8 mouse cellular contexts compared by ENCODE assay signal in genomic region chr14:122106822-122107468, GRCm38 (mm10). TPM values are rescaled to one million over a fixed set of nuclear protein-coding genes. Genes with fewer than 3 reads are reported as not detected.
DNase-seq lines count a peak whose midpoint lies in the region; ATAC-seq and TF ChIP-seq lines count a peak whose summit lies in the region.

Gene Tm9sf2, plus strand, starts transcription at chr14:122107038.

- no peak for TF ChIP-seq CTCF in E14TG2a.4 (conservative IDR thresholded peaks at IDR 0.05; ENCODE audit: low read length)
- no peak for TF ChIP-seq CTCF in heart, postnatal 0 days (IDR thresholded peaks at IDR 0.05; ENCODE audit: low read depth)
- TF ChIP-seq CTCF in liver, postnatal 0 days (IDR thresholded peaks at IDR 0.05; ENCODE audit: low read depth), result no peak

- ATAC-seq in forebrain, embryonic 12.5 days (ENCODE audit: low FRiP score), result peak; percentile 93
- ATAC-seq in heart, postnatal 0 days (ENCODE audit: insufficient read depth, low read depth), result peak; percentile 90
- ATAC-seq in liver, postnatal 0 days, result peak; percentile 87
- ATAC-seq in neural tube, embryonic 14.5 days (ENCODE audit: low read depth), result peak; percentile 94

- peak within 1 kb of the TSS; percentile 76 for H3K4me2 ChIP-seq in forebrain, embryonic 12.5 days
- peak within 1 kb of the TSS; percentile 77 for H3K4me2 ChIP-seq in heart, postnatal 0 days (ENCODE audit: low read depth, low read length)
- H3K4me2 ChIP-seq in liver, postnatal 0 days (ENCODE audit: low read depth, low read length), result peak within 1 kb of the TSS; percentile 93
- peak within 1 kb of the TSS; percentile 85 for H3K4me2 ChIP-seq in neural tube, embryonic 14.5 days (ENCODE audit: low read depth, low read length)

- 0 out of 2 replicates have a peak, but pooled peaks have one; percentile 34 for TF ChIP-seq EP300 in heart, postnatal 0 days (IDR thresholded peaks at IDR 0.05; ENCODE audit: low read depth)
- no peak for TF ChIP-seq EP300 in liver, postnatal 0 days (IDR thresholded peaks at IDR 0.05; ENCODE audit: low read depth)

- H3K9me3 ChIP-seq in E14TG2a.4 (ENCODE audit: low read length), result no peaks in the 10 kb centered on the region
- no peaks in the 10 kb centered on the region for H3K9me3 ChIP-seq in forebrain, embryonic 12.5 days
- H3K9me3 ChIP-seq in heart, postnatal 0 days (replicated peaks; ENCODE audit: control insufficient read depth, low read length), result no peaks in the 10 kb centered on the region
- H3K9me3 ChIP-seq in liver, postnatal 0 days (ENCODE audit: low read length), result no peaks in the 10 kb centered on the region
- H3K9me3 ChIP-seq in neural tube, embryonic 14.5 days (ENCODE audit: control insufficient read depth, low read length), result no peaks in the 10 kb centered on the region

- peaks cover 26% of the 10 kb centered on the region for H3K36me3 ChIP-seq in E14TG2a.4 (ENCODE audit: insufficient read depth, low read length)
- H3K36me3 ChIP-seq in forebrain, embryonic 12.5 days (replicated peaks), result no peaks in the 10 kb centered on the region; the same call in 1 of the 2 replicates
- no peaks in the 10 kb centered on the region; the same call in 1 of the 2 replicates for H3K36me3 ChIP-seq in heart, postnatal 0 days (replicated peaks; ENCODE audit: control insufficient read depth, insufficient read depth, low read length)
- H3K36me3 ChIP-seq in liver, postnatal 0 days (replicated peaks; ENCODE audit: insufficient read depth, low read length), result peaks cover 6% of the 10 kb centered on the region; the same call in 1 of the 2 replicates
- H3K36me3 ChIP-seq in neural tube, embryonic 14.5 days (ENCODE audit: control insufficient read depth, insufficient read depth, low read length), result no peaks in the 10 kb centered on the region

- peak within 1 kb of the TSS; percentile 90 for H3K9ac ChIP-seq in forebrain, embryonic 12.5 days
- peak within 1 kb of the TSS; percentile 90 for H3K9ac ChIP-seq in heart, postnatal 0 days (replicated peaks; ENCODE audit: low read depth, low read length)
- H3K9ac ChIP-seq in liver, postnatal 0 days (replicated peaks), result peak within 1 kb of the TSS; percentile 99
- peak within 1 kb of the TSS; percentile 87 for H3K9ac ChIP-seq in neural tube, embryonic 14.5 days (replicated peaks; ENCODE audit: low read depth, low read length)

- H3K4me3 ChIP-seq in E14TG2a.4 (replicated peaks; ENCODE audit: low read length), result peak within 1 kb of the TSS; percentile 99
- H3K4me3 ChIP-seq in forebrain, embryonic 12.5 days (replicated peaks), result peak within 1 kb of the TSS; percentile 98
- H3K4me3 ChIP-seq in heart, postnatal 0 days (ENCODE audit: low read depth, low read length), result peak within 1 kb of the TSS; percentile 81
- peak within 1 kb of the TSS; percentile 99 for H3K4me3 ChIP-seq in liver, postnatal 0 days (ENCODE audit: low read depth, low read length)
- H3K4me3 ChIP-seq in neural tube, embryonic 14.5 days (ENCODE audit: low read depth, low read length), result peak within 1 kb of the TSS; percentile 98

- H3K4me1 ChIP-seq in E14TG2a.4 (replicated peaks; ENCODE audit: low read depth, low read length), result peaks cover 44% of the 10 kb centered on the region
- peaks cover 36% of the 10 kb centered on the region for H3K4me1 ChIP-seq in forebrain, embryonic 12.5 days
- H3K4me1 ChIP-seq in heart, postnatal 0 days (ENCODE audit: control insufficient read depth, insufficient read depth), result peaks cover 30% of the 10 kb centered on the region
- peaks cover 34% of the 10 kb centered on the region for H3K4me1 ChIP-seq in liver, postnatal 0 days (ENCODE audit: insufficient read depth)
- H3K4me1 ChIP-seq in neural tube, embryonic 14.5 days (ENCODE audit: control insufficient read depth, insufficient read depth, low read length), result peaks cover 20% of the 10 kb centered on the region

- under 1% methylated on average over 75 of the region's 76 CpGs for WGBS in forebrain, embryonic 12.5 days
- under 1% methylated on average over 76 of the region's 76 CpGs for WGBS in heart, postnatal 0 days
- under 1% methylated on average over 76 of the region's 76 CpGs for WGBS in large intestine, adult 2 months
- 2% methylated on average over 69 of the region's 76 CpGs for WGBS in liver, postnatal 0 days (ENCODE audit: insufficient replicate concordance)
- WGBS in neural tube, embryonic 14.5 days, result under 1% methylated on average over 61 of the region's 76 CpGs

- peak; percentile 88 for DNase-seq in c-Kit-positive CD71-positive TER-119-positive erythroid progenitor cells, embryonic 14.5 days (ENCODE audit: low spot score)
- peak; percentile 93 for DNase-seq in heart, postnatal 0 days (ENCODE audit: low spot score)
- DNase-seq in large intestine, adult 2 months (ENCODE audit: low read depth, low spot score), result peak; percentile 70
- peak; percentile 95 for DNase-seq in liver, postnatal 0 days
- peak; percentile 94 for DNase-seq in testis, postnatal 10 days (ENCODE audit: low spot score)

- no peaks in the 10 kb centered on the region for H3K27me3 ChIP-seq in E14TG2a.4 (ENCODE audit: insufficient read depth, low read length)
- H3K27me3 ChIP-seq in forebrain, embryonic 12.5 days, result no peaks in the 10 kb centered on the region
- H3K27me3 ChIP-seq in heart, postnatal 0 days (ENCODE audit: control insufficient read depth, insufficient read depth, low read length), result no peaks in the 10 kb centered on the region
- H3K27me3 ChIP-seq in liver, postnatal 0 days (ENCODE audit: insufficient read depth, low read length), result no peaks in the 10 kb centered on the region
- H3K27me3 ChIP-seq in neural tube, embryonic 14.5 days (ENCODE audit: control insufficient read depth, insufficient read depth, low read length), result no peaks in the 10 kb centered on the region

- peak within 1 kb of the TSS; percentile 94 for H3K27ac ChIP-seq in forebrain, embryonic 12.5 days
- peak within 1 kb of the TSS; percentile 93 for H3K27ac ChIP-seq in heart, postnatal 0 days (ENCODE audit: low read depth)
- H3K27ac ChIP-seq in liver, postnatal 0 days (ENCODE audit: low read depth), result peak within 1 kb of the TSS; percentile 99
- peak within 1 kb of the TSS; percentile 68 for H3K27ac ChIP-seq in neural tube, embryonic 14.5 days (ENCODE audit: low read depth, low read length)

RNA-seq across cellular contexts. Expression of gene Tm9sf2, which starts in this region (rescaled TPM):
- 118 and 120 TPM in 2 replicates for polyA plus RNA-seq in forebrain, embryonic 12.5 days (2016; fragmentation: Nextera tagmentation; extraction: Ambion mirVana)
- 104 and 132 TPM in 2 replicates for total RNA-seq in heart, postnatal 0 days (2014; rRNA removed; ENCODE audit: low replicate concordance)
- polyA plus RNA-seq in heart, postnatal 0 days (2015; fragmentation: Nextera tagmentation; extraction: Ambion mirVana), result 113 and 117 TPM in 2 replicates
- polyA plus RNA-seq in large intestine, adult 2 months (2012; rRNA removed), result 187 and 249 TPM in 2 replicates
- polyA plus RNA-seq in liver, postnatal 0 days (2015; fragmentation: Nextera tagmentation; extraction: Ambion mirVana), result 99.3 and 107 TPM in 2 replicates
- 106 and 127 TPM in 2 replicates for polyA plus RNA-seq in neural tube, embryonic 14.5 days (2014; fragmentation: Nextera tagmentation; extraction: Ambion mirVana)

Comparison
In these comparisons a context has a peak if more than half of its experiments do, and no peak if none do; other contexts are left out.
1. Peak in every context shown above with its lines: DNase-seq, ATAC-seq, H3K4me3 ChIP-seq and H3K27ac ChIP-seq.